Mouse (Mus musculus) brain, embryonic 18.5 days (tissue): ENCODE measurements around the gene Galr3.
"Not testable (repeated sequence)": the region's sequence is repeated elsewhere in the genome, so short reads cannot be mapped to it uniquely, and the experiment has no call there.

Experiments
- DNase-seq: peaks from one replicate; pipeline ENCODE4 v3.0.0-alpha.2; 2012; ENCODE audit warnings: low read depth, low spot score

The Galr3 gene

DNA sequence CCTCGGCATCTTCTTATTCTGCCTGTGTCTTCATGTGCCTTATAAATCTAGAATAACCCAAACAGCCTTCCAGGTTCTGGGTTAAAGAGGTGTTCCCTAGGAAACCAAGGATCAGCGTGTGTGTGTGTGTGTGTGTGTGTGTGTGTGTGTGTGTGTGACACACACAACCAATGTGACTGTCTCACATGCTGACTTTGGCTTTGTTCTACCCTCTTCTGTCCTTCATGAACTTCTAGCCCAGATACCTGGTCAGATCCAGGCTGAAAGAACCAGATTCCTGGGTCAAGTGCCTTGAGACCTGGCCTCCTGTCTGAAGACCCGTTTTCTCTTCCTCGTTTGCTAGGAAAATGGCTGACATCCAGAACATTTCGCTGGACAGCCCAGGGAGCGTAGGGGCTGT is at the start of gene Galr3:
Gene Galr3, plus strand, starts transcription at position 301 of the 400 bp plus-strand sequence.
- no peak for DNase-seq

DNA sequence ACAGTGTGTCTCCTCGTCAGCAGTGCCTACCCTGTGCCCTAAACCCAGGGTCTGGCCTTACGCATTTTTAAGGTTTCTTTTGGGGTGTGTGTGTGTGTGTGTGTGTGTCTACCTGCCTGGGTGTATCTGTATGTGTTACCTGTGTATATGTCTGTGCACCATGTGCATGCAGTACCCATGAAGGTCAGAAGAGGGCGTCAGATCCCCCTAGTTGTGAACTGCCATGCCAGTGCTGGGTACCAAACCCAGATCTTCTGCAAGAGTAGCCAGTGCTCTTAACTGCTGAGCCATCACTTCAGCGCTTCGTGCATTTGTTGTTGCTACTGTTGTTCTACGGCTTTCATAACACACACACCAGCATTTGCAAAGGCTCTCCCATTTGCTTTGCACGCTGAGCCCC is 49.5 kb upstream of the Galr3 start:
- DNase-seq, result no peak

DNA sequence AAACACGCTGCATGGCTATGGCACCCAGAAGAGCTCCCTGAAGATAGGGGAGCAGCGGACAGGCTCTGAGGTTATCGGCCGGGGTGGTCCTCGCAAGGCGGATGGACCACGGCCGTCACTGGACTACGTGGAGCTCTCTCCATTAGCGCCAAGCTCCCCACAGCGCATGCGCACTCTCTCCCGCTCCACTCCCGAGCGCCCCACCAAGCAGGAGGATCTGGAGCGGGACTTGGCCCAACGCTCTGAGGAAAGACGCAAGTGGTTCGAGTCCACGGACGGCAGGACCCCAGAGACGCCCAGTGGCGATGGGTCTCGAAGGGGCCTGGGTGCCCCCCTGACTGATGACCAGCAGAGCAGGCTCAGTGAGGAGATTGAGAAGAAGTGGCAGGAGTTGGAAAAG is 48.8 kb upstream of the Galr3 start:
- no peak for DNase-seq

DNA sequence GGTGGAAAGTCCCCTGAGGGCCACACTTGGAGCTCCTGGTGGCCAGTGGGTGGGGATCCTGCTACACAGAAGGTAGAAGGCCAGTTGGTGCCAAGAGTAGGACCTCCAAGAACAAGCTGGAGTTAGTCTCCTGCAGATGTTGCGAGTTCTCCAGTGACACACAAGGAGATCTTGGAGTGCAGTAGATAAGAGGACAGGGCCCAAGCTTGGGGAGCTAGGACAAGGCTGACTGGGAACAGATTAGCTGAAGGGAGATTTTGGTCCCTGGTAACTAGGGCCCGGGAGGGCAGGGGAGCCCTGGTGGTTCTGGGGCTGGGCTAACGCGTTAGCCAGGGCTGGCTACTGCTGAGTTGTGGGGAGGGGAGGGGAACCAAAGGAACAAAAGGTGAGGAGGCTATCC is 45.8 kb upstream of the Galr3 start:
- no peak for DNase-seq

DNA sequence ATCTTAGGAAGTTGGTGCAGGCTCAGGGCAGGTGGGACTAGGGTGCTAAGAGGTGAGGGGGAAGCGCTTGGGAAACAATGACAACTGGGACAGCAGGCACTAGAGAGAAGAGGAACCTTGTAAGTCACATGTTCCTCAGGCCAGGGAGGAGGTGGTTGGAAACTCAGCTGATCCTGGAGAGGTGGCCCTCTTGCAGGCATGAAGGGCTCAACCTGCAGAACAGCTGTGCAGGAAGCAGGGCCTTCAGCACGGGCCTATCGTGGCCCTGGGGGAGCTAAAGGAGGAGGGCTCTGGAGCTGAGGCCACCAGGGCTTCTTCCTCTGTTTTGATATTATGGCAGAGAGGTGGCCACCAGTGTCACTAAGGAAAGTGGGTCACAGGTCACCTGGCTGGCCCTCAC is 45.0 kb upstream of the Galr3 start:
- DNase-seq, result no peak

DNA sequence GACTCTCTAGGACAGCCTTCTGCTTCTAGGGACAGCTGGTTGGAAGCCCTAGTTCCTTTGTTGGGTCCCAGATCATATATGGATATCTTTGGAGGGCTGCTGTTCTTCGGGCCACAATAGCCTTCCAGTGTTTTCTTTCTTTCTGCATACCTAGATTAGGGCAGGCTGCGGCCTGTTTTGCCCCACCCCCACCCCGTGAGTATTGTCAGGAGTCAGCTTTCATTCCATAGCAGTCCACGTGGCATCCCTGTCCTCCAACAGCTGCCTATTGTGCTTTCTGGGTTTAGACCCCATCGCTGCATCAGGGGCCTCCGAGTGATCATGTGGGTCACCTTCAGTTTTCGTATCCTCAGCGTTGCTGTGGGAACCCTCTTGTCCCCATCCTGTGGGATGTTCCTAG is 43.3 kb upstream of the Galr3 start:
- no peak for DNase-seq

DNA sequence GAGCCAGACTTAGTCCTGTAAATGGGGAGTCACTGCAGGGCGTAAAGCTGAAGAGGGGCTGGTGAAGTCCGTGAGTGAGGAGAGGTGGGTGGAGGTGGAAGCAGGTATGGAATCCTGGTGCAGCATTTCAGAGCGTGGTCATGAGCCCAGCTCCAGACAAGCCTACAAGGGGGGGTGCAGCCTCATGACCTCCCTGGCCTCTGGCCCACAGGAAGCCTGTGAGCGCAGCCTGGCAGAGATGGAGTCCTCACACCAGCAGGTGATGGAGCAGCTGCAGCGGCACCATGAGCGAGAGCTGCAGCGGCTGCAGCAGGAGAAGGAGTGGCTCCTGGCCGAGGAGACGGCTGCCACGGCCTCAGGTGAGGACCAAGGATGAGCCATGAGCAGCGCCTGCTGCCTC is 42.1 kb upstream of the Galr3 start:
- no peak for DNase-seq

DNA sequence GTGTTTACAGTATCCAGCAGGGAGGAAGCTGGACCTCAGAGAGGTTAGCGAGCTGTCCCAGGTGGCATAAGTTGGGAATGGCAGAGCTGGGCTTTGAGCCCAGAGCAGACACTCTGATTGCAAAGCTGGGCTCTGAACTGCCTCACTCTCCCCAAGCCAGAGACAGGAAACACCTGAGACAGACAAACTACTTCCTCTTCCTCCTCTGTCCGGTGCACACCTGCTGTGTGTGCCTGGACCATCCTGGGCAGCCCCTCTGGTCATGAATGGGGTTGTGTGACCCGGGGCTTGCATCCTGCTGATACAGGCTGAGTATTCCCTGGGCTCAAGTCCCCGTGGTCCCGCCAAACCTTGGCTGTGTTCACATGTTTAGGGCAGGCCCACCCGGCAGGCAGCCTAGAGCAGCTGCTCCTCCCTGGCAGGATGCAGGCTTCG is 41.3 kb upstream of the Galr3 start:
- DNase-seq, result no peak

DNA sequence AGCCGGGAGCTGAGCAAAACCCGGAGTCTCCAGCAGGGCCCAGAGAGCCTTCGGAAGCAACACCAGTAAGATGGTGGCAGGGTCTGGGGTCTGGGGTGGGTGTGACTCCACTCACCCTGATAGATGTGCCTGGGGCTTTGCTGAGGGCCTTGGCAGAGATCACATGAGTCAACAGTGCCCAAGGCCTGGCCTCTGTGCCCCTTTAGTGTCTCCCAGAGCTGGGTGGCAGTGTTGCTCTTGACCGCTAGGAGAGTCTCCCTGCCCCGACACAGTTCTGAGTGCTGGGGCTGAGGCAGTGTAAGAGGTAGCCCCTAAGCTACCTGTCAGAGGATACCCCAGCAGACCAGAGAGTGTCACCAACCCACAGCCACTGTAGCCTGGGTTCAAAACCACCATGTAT is 40.1 kb upstream of the Galr3 start:
- no peak for DNase-seq

DNA sequence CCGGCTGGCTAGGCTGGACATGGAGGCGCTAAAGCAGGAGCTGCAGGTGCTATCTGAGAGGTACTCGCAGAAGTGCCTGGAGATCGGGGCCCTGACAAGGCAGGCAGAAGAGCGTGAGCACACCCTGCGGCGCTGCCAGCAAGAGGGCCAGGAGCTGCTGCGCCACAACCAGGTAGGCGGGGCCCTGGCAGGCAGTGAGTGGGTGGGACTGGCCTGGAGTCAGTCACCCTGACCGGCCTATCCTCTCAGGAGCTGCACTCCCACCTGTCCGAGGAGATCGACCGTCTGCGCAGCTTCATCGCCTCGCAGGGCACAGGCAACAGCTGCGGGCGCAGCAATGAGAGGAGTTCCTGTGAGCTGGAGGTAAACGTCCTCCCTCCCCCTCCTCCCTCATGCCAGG is 39.6 kb upstream of the Galr3 start:
- DNase-seq, result no peak

DNA sequence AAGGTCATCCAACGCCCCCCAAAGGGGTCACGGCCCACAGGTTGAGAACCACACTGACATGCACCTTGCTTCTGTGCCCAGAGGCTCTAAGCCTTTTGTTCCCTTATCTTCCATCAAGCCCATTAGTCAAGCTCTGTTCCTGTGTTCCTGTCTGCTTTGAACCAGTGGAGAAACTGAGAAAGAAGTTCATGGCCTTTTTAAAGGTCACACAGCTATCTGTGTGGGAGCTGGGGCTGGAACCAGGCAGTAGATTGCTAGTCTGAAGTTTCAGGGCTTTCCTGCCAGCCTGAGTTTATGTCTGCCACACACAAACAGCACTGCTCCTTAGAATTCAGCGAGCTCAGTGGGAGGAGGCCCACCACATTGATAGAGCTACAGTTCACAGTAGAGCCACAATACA is 38.6 kb upstream of the Galr3 start:
- DNase-seq, result no peak

DNA sequence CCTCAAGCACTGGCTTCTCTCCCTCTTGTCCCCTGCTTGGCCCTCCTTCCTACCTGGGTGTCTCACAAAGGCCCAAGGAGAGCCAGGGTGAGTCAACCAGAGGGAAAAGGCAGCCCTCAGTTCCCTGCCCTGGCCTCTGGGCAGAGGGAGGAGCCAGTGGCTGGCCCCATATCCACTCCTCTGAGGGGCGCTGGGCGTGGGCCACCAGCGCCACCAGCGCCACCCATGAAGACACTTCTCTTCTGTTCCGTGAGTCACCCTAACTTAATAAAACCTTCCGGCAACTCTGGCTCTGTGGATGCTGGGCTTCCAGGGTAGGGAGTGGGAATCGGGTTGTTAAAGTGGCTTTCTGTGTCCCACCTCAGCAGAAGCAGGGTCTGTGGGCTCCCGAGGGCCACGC is 36.1 kb upstream of the Galr3 start:
- no peak for DNase-seq

DNA sequence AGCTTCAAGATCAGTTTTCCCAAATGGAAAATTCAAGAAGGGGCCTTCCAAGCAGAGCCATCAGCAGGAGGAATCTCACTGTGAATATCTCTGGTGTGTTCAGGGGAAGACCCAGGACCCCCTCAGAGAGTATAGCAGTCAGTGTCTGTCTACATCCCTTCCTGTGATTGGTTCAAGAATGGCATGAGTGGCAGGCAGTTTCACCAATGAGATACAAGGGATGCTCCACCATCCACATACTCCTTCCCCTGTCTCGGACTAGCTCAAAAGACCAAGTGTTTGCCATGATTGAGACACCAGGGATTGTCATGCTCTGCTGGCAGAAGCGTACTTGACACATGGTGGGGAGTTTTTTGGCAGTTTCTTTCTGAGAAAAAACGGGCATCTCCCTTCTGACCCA is 35.0 kb upstream of the Galr3 start:
- no peak for DNase-seq

DNA sequence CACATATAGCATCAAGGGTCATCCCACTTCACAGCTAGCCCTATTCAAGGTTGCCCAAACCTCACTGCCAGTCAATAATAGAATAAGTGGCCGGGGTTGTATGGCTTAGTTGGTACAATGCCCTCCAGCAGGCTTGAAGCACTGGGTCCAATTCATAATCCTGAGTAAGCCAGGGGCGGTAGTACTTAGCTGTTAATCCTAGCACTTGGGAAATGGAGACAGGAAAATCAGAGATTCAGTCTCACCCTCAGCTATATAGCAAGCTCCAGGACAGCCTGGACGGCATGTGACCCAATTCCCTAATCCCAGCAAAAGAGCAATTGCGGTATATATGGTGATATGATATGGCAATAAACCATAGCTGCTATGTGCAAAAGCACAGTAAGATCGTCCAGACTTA is 34.6 kb upstream of the Galr3 start:
- no peak for DNase-seq

DNA sequence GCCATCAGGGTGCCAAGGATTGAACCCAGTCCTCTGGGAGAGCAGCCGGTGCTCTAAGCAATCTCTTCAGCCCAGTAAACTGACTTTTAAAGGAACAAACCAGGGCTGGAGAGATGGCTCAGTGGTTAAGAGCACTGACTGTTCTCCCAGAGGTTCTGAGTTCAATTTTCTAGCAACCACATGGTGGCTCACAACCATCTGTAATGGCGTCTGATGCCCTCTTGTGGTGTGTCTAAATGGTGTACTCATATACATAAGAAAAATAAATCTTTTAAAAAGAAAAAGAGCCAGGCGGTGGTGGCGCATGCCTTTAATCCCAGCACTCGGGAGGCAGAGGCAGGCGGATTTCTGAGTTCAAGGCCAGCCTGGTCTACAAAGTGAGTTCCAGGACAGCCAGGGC is 33.8 kb upstream of the Galr3 start:
- DNase-seq, result not testable (repeated sequence)

DNA sequence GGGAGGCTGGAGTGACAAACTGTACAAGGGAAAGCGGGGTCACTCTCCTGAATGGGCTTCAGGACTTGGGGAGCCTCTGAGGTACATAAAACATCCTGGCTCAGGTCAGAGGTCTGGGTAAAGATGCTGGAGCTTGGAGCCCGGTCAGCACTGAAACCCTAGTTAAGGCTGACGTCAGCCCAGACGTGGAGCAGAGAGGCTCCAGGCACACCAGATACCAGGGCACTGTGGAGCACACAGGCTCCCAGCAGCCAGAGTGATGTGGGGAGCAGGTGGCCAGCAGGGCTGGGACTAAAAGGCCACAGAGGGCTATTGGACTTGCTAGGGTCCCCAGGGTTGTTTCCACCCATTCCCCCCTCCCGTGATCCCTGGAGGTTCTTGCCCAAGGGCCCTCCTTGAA is 32.0 kb upstream of the Galr3 start:
- DNase-seq, result no peak

DNA sequence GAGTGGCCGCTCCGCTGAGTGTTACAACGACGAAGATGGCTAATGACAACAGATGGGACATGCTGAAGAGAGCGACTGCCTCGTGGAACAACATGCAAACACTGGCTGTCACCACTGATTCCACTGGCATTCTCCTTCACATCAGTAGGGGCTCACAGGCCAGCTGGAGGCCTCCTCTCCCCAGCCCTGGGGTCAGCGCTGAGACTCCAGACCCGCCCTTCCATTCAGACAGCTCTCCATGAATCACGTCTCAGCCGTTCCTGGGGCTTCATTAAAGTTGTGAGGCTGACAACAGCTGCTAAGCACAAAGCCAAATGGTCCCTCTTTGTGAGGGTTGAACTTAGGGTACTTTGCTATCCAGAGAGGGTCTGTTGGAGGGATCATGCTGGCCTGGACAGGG is 30.1 kb upstream of the Galr3 start:
- no peak for DNase-seq

DNA sequence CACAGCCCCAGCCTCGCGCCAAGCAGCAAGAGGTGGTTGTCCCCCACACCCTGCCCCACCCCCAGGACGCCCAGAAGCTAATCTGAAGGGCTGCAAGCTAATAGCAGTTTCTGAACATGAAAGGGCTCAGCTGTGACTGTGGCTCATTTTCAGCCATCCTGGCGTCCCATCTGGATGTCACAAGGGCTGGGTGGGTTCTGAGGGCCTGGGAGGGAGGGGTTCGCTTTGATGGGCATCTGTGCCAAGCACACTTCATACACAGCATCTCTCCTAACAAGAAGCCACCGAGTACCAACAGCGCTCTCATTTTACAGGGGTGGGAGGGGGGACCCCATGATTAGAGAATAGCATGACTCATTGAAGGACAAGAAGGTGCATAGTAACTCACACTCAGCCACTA is 28.3 kb upstream of the Galr3 start:
- no peak for DNase-seq

DNA sequence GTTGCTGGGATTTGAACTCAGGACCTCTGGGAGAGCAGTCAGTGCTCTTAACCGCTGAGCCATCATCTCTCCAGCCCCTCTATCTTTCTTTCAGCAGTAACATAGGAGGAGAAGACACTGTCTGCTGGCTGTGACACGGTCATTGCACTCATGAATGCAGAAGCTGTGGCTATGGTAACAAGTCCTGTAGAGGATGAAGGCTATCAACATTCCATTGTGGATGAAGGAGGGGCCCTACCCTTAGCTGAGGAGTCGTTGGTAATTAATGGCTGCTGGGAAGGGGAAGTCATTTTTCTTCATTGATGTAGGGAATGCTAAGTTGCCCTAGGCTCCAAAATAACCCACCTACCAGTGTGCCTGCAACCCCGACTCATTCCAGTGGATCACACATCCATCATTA is 23.5 kb upstream of the Galr3 start:
- no peak for DNase-seq

DNA sequence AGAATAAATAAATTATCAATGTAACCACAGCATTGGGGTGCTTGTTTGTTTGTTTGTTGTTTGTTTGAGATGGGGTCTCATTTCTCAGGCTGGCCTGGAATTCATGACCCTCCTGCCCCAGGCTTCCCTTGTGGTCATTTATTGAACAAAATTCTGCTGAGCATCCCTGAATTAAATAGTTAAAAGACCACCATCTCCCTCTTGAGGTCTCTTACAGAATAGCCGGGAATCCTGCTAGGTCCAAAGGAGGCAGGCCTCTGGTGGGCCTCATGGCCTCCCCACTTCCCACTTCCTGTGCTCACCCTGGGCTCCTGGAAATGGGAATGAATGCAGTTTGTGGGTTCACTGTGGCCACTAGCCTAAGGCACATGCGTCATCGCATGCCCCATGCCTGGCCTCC is 22.8 kb upstream of the Galr3 start:
- DNase-seq, result no peak

DNA sequence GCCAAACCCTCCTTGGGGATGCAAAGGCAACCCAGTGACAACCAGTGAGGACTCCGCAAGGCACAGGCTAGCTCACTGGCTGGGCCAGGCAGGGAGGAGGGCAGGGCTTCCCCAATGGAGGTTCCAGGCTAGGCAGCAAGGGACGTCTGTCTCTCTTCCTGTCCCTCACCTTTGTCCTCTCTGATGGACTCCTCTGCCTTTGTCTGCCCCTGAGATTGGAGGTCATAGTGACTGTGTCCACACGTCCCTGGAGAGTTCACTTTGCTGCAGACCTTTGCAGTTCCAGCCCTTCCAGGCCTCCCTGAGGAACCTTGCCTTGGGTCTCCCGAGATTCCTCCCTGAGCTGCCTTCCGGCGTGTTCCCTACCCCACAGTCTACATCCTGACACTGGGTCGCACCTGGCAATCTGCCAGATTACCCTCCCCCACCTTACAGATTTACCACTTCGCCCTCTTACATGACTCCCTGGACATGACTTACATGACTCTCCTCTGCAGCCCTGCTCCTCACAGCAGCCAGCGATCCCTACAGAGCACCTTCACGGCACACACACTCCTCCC is 18.9 kb upstream of the Galr3 start:
- no peak for DNase-seq

DNA sequence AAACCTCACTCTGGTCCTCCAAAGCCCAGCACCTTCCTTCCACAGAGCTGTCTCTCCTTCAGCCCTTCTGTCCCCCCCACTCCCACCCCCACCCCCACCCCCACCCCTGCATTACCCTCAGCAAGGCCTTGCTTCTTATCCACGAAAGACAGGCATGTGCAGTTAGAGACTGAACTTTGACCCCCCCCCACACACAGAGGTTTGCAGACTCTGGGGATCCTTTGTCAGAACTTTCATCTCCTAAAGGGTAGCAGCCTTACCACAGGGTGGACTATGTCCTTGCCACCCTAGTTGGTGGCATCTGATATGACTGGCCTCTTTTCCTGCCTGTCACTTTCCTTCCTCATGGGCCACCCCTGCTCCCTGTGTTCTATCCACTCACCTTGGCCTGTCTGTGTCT is 18.3 kb upstream of the Galr3 start:
- no peak for DNase-seq

DNA sequence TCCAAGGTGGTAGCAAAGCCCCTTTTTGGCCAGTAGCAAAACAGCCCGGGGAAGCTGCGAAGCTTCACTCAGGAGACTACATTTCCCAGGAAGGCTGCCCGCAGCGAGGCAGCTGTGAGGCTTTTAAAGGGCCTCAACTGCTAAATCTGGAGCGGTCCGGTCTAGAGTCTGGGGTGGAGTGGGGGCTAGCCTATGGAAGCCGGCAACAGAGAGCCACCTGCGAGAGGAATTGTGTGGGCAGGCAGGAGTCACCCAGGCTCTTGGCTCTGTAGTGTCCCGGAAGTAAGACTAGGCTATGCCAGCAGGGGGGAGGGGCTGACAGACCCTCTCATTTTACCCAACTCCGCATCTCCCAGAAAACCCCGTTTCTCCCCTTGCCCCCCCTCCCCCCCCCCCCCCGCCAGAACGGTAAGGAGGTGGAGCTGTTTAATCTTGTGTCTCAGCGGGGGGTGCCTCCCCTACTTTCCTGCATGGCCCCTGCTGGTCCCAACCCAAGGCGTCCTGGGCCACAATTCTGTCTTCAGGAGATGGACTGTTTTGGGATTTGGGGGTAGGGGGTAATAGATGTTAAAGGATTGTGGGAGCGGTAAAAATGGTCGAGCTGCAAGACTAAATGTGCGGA is 15.9 kb upstream of the Galr3 start:
- no peak for DNase-seq
